Mouse (Mus musculus): ENCODE measurements at regions not wholly inside any gene's neighbourhood (a gene's known extent, or its start where the extent isn't known, plus 50 kb on each side); places are given as distances from the start of the nearest gene placed in this dataset.
"Not testable (repeated sequence)": the region's sequence is repeated elsewhere in the genome, so short reads cannot be mapped to it uniquely, and the experiment has no call there.

- ATAC-seq (ENCODE audit: extremely low read depth, insufficient number of reproducible peaks, low FRiP score, poor library complexity, severe bottlenecking): no peak
Observed at GRCm38 (mm10) chr5:12639549-12639948, 256.4 kb downstream of the Sema3d start.

GRCm38 (mm10) chr5:12646269-12646668 lies 263.1 kb downstream of the Sema3d start:
- no peak for ATAC-seq (ENCODE audit: extremely low read depth, insufficient number of reproducible peaks, low FRiP score, poor library complexity, severe bottlenecking)

- no peak for ATAC-seq (ENCODE audit: extremely low read depth, insufficient number of reproducible peaks, low FRiP score, poor library complexity, severe bottlenecking)
Observed at GRCm38 (mm10) chr5:12673666-12674065, 290.5 kb downstream of the Sema3d start.

DNA sequence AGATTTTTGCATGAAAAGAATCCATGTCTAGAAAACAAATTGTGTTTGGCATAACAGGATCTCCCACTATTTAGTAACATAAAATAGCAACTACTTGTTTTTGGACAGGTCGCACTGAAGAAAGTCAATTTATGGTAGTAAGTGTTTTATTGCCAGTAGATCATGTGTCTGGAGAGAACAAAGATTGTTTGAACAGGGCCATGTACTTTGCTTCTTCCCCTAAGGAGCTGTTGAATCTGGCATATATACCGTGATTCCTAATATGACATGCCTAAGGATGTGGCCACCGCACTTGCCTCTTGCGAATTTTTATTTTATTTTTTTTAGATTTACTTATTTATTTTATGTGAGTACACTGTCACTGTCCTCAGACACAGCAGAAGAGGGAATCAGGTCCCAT lies 290.9 kb downstream of the Sema3d start:
- no peak for ATAC-seq (ENCODE audit: extremely low read depth, insufficient number of reproducible peaks, low FRiP score, poor library complexity, severe bottlenecking)

DNA sequence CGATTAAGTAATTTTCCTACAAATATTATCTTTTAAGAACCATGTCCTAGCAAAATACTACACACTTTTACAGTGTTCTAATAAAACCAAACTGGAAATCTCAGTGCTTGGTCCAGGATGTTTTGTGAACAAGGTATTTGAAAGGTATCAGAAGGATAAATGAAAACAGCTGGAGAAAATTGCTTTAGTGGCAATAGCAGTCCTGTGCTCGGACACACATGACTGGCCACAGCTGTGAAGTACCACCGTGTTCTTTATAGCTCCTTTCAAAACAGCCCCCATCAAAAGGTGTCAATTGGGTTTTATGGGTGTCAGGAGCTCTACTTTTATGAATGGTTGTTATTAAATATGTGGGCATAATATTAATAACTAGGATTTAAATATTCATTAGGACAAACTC lies 293.5 kb downstream of the Sema3d start:
- no peak for ATAC-seq (ENCODE audit: extremely low read depth, insufficient number of reproducible peaks, low FRiP score, poor library complexity, severe bottlenecking)

DNA sequence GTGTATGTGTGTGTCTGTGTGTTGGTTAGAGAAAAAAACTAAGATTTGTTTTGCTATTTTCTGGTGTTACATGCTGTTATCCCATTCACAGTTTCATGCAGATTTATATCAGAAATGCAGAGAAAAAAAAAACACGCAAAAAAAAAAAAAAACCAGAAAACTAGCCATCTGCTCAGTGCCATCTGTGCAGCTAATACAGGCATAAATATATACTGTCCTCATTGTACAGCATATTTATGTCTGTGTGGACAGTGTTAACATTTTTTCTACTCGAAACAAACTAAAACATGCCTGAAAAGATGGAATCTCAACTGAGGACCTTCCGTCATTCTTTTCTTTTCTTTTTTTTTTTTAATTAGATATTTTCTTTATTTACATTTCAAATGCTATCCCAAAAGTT lies 331.7 kb downstream of the Sema3d start:
- ATAC-seq (ENCODE audit: extremely low read depth, insufficient number of reproducible peaks, low FRiP score, poor library complexity, severe bottlenecking): no peak

DNA sequence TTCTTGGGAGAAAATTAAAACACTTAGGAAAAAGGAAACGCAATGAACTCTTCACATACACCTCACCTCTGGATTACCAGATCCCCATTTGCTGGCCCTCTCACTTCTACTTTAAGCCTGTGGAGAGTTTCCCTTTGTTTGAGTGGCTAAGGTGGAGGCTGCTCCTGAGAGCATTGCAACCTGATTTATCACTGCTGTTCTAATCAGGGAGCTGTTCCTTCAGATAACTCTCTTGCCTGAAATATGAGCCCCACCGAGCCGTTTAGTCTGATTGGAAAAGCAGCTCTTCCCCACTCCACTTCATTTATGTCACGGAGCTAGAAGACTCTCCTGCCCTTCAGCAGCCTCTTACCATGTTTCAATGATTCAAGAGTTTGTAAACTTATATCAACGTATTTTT lies 368.3 kb downstream of the Sema3d start:
- ATAC-seq (ENCODE audit: extremely low read depth, insufficient number of reproducible peaks, low FRiP score, poor library complexity, severe bottlenecking): no peak

GRCm38 (mm10) chr5:12759634-12760033 lies 365.6 kb upstream of the Sema3a start:
- no peak for ATAC-seq (ENCODE audit: extremely low read depth, insufficient number of reproducible peaks, low FRiP score, poor library complexity, severe bottlenecking)

GRCm38 (mm10) chr5:12767383-12767782 lies 357.8 kb upstream of the Sema3a start:
- ATAC-seq (ENCODE audit: extremely low read depth, insufficient number of reproducible peaks, low FRiP score, poor library complexity, severe bottlenecking): no peak

GRCm38 (mm10) chr5:12782681-12783080 lies 342.5 kb upstream of the Sema3a start:
- no peak for ATAC-seq (ENCODE audit: extremely low read depth, insufficient number of reproducible peaks, low FRiP score, poor library complexity, severe bottlenecking)

DNA sequence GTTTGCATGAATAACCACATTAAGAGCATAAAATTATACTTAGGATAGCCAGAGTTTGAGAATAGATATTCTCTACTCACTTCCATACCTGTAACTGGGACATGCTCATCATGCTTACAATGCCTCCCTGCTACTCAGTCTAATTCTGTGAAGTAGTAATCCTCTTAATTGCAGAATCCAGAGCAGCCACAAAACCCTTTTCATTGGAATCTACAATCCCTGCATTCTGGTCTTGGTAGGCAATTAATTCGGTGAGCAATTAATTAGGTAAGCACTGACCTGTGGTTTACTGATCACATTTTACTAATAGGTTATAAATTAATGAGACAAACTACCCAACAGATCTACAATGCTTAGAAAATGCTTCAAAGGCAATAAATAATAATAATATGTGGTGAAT lies 316.5 kb upstream of the Sema3a start:
- ATAC-seq (ENCODE audit: extremely low read depth, insufficient number of reproducible peaks, low FRiP score, poor library complexity, severe bottlenecking): no peak

DNA sequence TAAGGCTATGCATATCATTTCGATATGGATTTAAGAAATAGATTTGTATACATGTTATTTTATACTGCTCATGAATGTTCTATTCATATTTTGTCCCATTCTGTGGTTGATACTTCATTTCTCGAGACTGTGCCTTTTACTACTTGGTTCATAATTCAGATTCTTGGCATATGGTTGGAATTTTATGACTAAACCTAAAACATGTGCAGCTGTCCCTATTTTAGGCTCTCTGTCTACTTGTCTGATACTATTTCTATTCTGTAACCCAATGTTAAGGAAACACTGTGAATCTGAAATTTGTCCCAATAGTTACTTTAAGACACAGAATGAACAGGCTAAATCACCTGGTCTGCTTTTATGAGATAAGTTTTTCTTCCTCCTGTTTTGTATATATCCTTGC lies 315.3 kb upstream of the Sema3a start:
- ATAC-seq (ENCODE audit: extremely low read depth, insufficient number of reproducible peaks, low FRiP score, poor library complexity, severe bottlenecking): no peak

DNA sequence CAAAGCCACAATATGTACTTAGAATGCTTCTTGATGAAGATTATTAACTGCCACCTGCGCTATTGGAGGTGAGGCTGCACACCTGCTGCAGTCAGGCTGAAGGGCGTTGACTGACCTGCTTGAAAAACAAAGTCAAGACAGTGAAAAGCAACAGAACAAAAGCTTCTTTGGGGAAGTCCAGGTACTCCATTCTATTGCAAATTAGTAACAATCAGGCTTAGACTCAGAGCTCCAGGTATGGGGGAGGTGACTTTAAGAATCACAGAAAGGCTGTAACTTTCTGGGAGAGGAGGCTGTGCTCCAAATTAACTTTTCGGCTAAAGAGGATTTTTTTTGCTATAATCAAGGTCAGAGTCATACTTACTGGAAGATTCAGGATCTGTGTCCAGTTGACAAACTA lies 278.0 kb upstream of the Sema3a start:
- ATAC-seq (ENCODE audit: extremely low read depth, insufficient number of reproducible peaks, low FRiP score, poor library complexity, severe bottlenecking): not testable (repeated sequence)

DNA sequence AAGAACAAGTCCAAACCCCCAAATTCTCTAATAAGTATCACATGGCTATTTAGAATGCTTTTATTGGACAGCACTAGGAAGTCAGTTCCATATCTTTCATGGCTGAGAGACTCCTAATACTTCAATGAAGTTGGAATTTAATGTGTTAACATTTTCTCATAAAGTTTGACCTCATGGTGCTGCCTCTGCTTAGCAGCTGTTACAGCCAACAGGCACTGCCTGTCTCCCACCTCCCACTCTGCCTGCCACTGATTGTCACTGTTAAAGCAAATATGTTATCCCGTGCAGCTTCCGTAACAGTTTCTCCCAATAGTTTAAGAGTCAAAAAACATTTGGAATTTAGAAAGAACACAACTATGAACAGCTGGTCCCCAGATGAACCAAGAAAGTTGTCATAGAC lies 268.3 kb upstream of the Sema3a start:
- no peak for ATAC-seq (ENCODE audit: extremely low read depth, insufficient number of reproducible peaks, low FRiP score, poor library complexity, severe bottlenecking)

- no peak for ATAC-seq (ENCODE audit: extremely low read depth, insufficient number of reproducible peaks, low FRiP score, poor library complexity, severe bottlenecking)
Observed at GRCm38 (mm10) chr5:12868355-12869217, 256.6 kb upstream of the Sema3a start.

DNA sequence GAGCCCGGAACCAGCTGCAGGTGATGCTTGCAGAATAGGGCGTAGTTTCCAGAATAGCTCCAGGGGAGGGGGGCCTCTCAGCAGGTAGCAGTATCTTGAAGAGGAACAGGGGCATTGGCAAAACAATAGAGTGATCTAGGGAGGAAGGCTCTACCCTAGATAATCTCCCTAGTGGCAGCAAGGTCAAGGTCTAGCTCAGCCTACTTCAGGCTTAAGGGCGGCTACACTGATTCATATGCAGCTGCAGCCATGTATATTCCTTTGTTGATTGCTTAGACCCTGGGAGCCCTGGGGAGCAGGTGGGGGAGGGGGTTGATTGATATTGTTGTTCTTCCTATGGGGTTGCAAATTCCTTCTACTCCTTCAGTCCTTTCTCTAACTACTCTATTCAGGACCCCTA lies 252.3 kb upstream of the Sema3a start:
- ATAC-seq (ENCODE audit: extremely low read depth, insufficient number of reproducible peaks, low FRiP score, poor library complexity, severe bottlenecking): no peak

- ATAC-seq (ENCODE audit: extremely low read depth, insufficient number of reproducible peaks, low FRiP score, poor library complexity, severe bottlenecking): peak; percentile 61
Observed at GRCm38 (mm10) chr5:12877595-12878296, 247.5 kb upstream of the Sema3a start.

DNA sequence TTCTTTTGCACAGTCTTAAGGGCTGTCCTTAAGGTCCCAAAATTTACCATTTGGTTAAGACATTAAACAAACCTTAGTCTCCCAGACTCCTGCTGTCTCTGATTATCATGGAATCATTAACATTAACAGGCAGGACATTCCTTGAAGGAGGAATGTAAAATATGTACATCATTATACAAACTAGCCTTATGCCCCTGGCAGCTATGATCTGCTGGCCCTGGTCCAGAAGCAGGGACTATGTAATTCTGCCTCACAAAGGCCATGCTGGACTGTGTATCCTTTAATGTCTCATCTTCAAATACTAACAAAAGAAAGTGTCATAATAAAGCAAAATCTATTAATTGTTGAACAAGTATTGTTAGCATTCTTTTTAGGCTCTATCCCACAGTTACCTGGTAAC lies 232.9 kb upstream of the Sema3a start:
- no peak for ATAC-seq (ENCODE audit: extremely low read depth, insufficient number of reproducible peaks, low FRiP score, poor library complexity, severe bottlenecking)

- ATAC-seq (ENCODE audit: extremely low read depth, insufficient number of reproducible peaks, low FRiP score, poor library complexity, severe bottlenecking): no peak
Observed at GRCm38 (mm10) chr5:12894638-12895037, 230.6 kb upstream of the Sema3a start.

DNA sequence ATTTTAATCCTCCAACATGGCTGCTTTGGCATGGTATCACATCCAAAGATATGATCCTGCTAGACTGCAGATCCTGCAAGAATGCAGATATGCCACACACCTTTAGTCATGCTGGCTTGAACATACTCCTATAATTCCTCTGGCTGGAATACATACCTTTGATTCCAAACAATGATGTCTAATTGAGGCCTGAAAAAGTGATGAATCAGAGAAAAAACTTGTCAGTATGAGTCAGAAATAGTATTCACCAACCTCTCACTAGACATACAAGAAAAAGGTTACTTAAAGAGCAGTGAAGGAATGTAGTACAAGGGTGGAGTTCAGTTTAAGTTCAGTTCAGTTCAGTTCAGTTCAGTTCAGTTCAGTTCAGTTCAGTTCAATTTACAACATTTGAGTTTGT lies 214.5 kb upstream of the Sema3a start:
- no peak for ATAC-seq (ENCODE audit: extremely low read depth, insufficient number of reproducible peaks, low FRiP score, poor library complexity, severe bottlenecking)
